Mouse (Mus musculus) T-cell, adult 66 days (primary cell): ENCODE results near the gene Gpr68. TPM values are rescaled to one million over a fixed set of nuclear protein-coding genes. Genes with fewer than 3 reads are reported as not detected.

ENCODE experiments used
- total RNA-seq, 2 experiments: library from RNA; stranded (reverse); gene quantifications; 3 replicates in 1 of 2; 4 replicates in 1 of 2; pipeline ENCODE4 v1.2.4; 2023

The Gpr68 gene
- 10 to 100 TPM; 78.9 to 88.7 TPM for total RNA-seq

GRCm38 (mm10) chr12:100907598-100908297 is at the start of gene Gpr68:
Gene Gpr68 (minus strand): TSS chr12:100908198.

Other genes with a start within 250 kb of the Gpr68 start
- 10 to 100 TPM; 15.8 to 22.0 TPM for gene Rps6ka5, start 181.2 kb downstream of the Gpr68 start, total RNA-seq
- 10 to 100 TPM in 1 of 2 experiments, 1 to 10 TPM in 1; 9.1 to 10.5 TPM for gene Dglucy, start 129.1 kb downstream of the Gpr68 start, total RNA-seq
- 100 to 1,000 TPM; 392 to 427 TPM for gene Ccdc88c, start 120.9 kb upstream of the Gpr68 start, total RNA-seq
- 100 to 1,000 TPM; 158 to 161 TPM for gene Ppp4r3a, start 175.5 kb upstream of the Gpr68 start, total RNA-seq